Mouse (Mus musculus): ENCODE data around the gene Ptgir.

Ptgir gene

GRCm38 (mm10) chr7:16891641-16892351 is 14.5 kb upstream of the Ptgir start, which contains the start of gene Gng8:
Gene Gng8, plus strand, starts transcription at chr7:16891786.
- peak; percentile 68 for DNase-seq (ENCODE audit: low spot score)

- DNase-seq (ENCODE audit: low spot score), result no peak
Measured at GRCm38 (mm10) chr7:16892352-16892730, 13.9 kb upstream of the Ptgir start.

- DNase-seq (ENCODE audit: low spot score), result no peak
Measured at GRCm38 (mm10) chr7:16893612-16894011, 12.7 kb upstream of the Ptgir start.

- no peak for DNase-seq (ENCODE audit: low spot score)
Measured at GRCm38 (mm10) chr7:16894279-16894678, 12.0 kb upstream of the Ptgir start.

- no peak for DNase-seq (ENCODE audit: low spot score)
Measured at GRCm38 (mm10) chr7:16895000-16895399, 11.3 kb upstream of the Ptgir start.

DNA sequence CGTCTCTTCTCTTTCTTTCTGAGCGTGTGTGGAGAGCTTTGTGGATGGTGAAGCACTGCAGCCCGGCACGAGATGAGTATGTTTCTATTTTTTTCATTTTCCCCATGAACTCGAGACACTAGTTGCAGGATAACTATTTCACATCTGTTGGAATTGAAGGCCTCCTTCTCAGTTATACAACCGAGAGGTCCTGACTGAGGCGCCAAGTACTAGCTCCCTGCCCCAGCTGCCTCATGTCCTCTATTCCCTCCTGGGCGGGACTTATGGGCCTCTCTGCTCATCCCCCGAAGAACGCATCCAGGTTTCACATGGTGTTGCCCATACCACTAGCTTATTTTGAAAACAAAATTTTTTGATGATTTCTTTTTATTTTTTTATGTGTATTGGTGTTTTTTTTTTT is 10.8 kb upstream of the Ptgir start:
- no peak for DNase-seq (ENCODE audit: low spot score)

GRCm38 (mm10) chr7:16900526-16900925 is 5.8 kb upstream of the Ptgir start:
- DNase-seq (ENCODE audit: low spot score), result no peak

- DNase-seq (ENCODE audit: low spot score), result no peak
Measured at GRCm38 (mm10) chr7:16903439-16903955, 2.8 kb upstream of the Ptgir start.

- DNase-seq (ENCODE audit: low spot score), result no peak
Measured at GRCm38 (mm10) chr7:16904120-16904675, 2.1 kb upstream of the Ptgir start.

- DNase-seq (ENCODE audit: low spot score), result no peak
Measured at GRCm38 (mm10) chr7:16905491-16906021, 734 bp upstream of the Ptgir start.

DNA sequence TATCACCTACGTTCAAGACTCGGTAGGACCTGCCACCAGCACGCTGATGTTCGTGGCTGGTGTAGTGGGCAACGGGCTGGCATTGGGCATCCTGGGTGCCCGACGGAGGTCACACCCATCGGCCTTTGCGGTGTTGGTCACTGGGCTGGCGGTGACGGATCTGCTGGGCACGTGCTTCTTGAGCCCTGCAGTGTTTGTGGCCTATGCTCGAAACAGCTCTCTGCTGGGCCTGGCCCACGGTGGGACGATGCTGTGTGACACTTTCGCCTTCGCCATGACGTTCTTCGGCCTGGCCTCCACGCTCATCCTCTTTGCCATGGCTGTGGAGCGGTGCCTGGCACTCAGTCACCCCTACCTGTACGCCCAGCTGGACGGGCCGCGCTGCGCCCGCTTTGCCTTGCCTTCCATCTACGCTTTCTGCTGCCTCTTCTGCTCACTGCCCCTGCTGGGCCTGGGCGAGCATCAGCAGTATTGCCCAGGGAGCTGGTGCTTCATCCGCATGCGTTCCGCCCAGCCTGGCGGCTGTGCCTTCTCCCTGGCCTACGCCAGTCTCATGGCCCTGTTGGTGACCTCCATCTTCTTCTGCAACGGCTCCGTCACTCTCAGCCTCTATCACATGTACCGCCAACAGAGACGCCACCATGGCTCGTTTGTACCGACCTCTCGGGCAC is 734 bp downstream of the Ptgir start:
- no peak for DNase-seq (ENCODE audit: low spot score)

- no peak for DNase-seq (ENCODE audit: low spot score)
Measured at GRCm38 (mm10) chr7:16907842-16908241, 1.6 kb downstream of the Ptgir start.

- DNase-seq (ENCODE audit: low spot score), result no peak
Measured at GRCm38 (mm10) chr7:16908367-16908766, 2.1 kb downstream of the Ptgir start.

DNA sequence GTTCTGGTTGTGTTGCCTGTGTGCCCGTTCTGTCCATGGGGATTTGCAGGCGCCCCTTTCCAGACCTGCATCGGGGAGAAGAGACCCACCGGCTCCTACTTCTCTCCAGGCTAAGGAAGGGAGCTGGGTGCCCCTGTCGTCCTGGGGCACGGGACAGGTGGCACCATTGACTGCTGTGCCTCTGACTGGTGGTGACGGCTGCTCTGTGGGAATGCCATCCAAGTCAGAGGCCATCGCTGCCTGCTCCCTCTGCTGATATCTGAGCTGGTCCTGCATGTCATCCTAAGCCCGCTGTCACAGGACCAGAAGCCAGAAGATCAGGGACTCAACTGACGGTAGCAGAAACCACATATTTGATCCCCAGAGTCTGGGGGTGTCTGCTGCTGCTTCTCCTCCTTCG is 2.6 kb downstream of the Ptgir start:
- DNase-seq (ENCODE audit: low spot score), result no peak

- no peak for DNase-seq (ENCODE audit: low spot score)
Measured at GRCm38 (mm10) chr7:16909909-16910308, 3.6 kb downstream of the Ptgir start.

DNA sequence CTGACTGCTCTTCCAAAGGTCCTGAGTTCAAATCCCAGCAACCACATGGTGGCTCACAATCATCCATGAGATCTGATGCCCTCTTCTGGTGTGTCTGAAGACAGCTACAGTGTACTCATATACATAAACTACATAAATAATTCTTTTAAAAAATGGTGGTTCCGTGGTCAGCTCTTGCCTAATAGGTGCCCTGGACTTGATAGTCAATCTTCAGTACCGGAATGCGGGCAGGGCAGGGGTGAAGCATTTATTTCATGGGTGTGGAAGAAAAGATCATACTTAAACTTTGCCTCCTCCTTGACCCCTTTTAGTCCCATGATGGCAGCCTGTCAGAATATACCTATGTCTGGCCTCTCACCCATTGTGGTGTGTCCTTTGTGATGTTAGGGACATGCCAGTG is 5.6 kb downstream of the Ptgir start:
- DNase-seq (ENCODE audit: low spot score), result no peak

DNA sequence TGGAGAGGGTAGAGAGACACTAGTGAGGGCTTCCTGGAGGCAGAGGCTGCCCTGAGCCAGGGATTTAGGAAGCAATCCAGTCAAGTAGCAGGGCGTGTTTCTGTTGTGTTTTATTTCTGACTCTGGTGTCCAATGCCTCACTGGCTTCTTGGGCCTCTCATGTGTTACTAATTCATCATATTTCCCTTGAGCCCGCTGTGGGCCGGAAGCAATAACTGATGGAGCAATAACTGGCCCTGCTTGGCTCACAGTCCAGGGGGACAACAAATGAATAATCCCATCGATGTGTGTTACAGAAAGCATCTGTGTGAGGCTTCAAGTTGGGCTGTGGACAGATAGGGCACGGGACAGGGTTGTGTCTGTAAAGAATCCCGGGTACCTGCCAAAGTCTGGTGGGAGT is 6.1 kb downstream of the Ptgir start:
- no peak for DNase-seq (ENCODE audit: low spot score)

GRCm38 (mm10) chr7:16913806-16914452 is 7.6 kb downstream of the Ptgir start:
- no peak for DNase-seq (ENCODE audit: low spot score)

DNA sequence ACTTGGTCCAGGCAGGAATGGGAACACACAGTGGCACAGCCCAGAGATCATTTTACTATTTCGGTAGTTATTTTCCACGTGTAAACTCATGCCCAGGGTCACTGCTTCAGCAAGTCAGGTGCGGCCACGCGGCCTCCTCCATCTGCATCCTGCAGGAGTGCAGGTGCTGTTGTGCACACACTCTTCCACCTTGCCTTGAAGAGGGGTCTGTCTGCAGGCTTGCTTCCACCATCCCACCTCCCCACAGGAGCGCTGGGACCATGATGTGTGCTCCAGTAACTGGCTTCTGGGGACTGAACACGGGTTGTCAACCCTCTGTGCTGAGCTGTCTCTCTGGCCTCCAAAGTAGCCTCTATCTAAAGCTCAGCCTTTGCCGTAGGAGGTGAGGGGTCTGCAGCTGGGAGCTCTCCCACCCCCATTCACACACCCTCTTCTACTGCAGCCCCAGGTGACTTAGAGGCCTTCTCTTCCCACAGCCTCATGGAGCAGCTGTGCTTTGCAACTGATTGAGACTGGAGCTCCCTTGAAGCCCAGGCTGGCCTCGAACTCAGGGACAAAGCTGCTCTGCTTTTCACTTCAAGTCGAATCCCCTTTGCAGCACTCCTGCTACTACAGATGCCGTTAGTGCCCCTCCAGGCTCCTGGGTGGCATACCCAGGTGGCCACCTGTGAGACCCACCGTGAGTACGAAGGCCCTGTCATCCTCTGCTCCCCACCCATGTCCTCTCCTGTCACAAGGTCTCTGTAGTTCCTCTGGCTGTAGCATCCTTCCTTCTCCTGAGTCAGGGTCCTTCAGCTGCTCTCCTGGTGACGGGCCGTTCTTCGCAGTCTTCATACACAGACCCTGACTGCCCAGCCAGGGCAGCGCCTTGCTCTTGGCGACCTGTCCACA is 8.4 kb downstream of the Ptgir start:
- no peak for DNase-seq (ENCODE audit: low spot score)

DNA sequence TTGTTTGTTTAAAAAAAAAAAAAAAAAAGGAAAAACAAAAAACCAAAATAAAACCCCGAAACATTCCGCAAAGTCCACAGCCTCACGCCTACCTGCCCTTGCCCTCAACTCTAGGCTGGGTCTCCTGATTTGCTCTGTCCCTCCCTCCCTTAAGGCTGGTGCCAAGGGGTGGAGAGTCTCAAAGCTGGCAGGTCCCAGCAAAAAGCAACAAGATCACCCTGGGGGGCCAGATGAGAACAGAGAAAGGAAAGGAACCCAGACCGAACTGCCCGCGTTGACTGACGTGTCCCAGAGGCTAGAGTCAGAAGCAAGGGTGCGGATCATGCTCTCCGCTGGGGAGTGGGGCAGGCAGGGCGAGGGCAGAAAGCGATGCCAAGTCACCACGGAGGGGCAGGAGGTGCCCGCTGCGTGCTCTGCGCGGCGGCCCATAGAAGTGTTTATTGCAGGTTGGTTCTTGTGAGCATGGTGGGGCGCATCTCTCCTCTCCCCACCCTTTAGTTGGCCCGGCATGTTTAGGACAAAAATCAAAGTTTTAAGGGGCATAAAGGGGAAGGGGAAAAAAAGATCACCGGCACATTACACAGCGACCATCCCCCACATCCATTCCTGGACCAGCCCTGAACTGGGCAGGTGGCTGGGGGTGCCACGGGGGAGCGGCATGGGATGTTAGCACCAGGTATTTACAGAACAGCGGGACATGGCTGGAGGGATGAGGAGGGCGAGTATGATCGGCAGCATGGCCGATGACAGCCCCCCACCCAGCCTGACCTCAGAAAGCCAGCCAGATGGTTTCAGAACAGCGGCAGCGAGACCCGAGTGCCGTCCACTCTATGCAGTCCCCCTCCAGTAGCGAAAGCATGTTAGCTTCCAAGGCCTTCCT is 9.4 kb downstream of the Ptgir start:
- DNase-seq (ENCODE audit: low spot score), result no peak

All from left cerebral cortex, adult 11 months (tissue).